16 mouse cellular contexts compared by ENCODE assay signal in the genomic region with DNA sequence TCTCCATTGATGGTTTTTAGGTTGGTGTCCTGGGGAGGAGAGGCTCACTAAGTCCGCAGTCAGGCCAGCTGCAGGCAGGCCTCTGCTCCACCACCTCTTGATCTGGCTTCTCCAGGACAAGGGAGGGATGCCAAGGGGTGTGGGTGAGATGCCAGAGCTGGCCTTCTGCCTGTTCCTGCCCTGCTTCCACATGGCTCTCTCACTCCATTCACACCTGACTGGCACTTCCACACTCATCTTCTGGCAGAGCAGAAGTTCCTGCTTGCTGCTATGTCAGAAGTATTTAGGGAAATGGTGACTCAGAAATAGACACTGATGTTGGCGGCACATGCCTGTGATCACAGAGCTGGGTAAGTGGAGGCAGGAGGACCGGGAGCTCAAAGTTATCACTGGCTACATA. TPM values are rescaled to one million over a fixed set of nuclear protein-coding genes. Genes with fewer than 3 reads are reported as not detected.
DNase-seq lines count a peak whose midpoint lies in the region; ATAC-seq lines count a peak whose summit lies in the region.
"Had no signal": no experiment of that assay in that cellular context is flagged by ENCODE, and none has a peak within 500 bp of the region (broad histone marks: within the 10 kb centered on the region; RNA-seq: fewer than 3 reads in every experiment).

No protein-coding gene starts in this region.

- no peak overlapping the region for H3K4me3 ChIP-seq in heart, embryonic 10.5 days
- H3K4me3 ChIP-seq: embryonic facial prominence, embryonic 15.5 days; heart, embryonic 13.5 days; hindbrain, embryonic 15.5 days; myocyte; stomach, embryonic 15.5 days had no signal

- 80% methylated on average over 3 of the region's 3 CpGs for WGBS in heart, embryonic 10.5 days

- DNase-seq in heart, postnatal 10 days, result peak; percentile 22 to 30
- no peak for DNase-seq in heart, embryonic 10.5 days (ENCODE audit: low spot score)
- peak; percentile 61 for DNase-seq in MN1 (ENCODE audit: low spot score)
- DNase-seq in cerebellum, postnatal 36 days, result peak; percentile 84 to 85
- no peak for DNase-seq in embryo, embryonic 10.5 days (ENCODE audit: low spot score)
- no peak for DNase-seq in gastrocnemius, postnatal 4 days (ENCODE audit: low spot score in 2 of 2)
- DNase-seq: gastrocnemius, postnatal 14 days; lung, adult 2 months; thymus, postnatal 36 days had no signal

- intact Hi-C loops in heart, postnatal 10 days (cut with DNase I), result no loop called here

- peaks cover 52% of the 10 kb centered on the region for H3K27me3 ChIP-seq in heart, embryonic 10.5 days (ENCODE audit: insufficient read depth, poor library complexity, severe bottlenecking)
- H3K27me3 ChIP-seq: embryonic facial prominence, embryonic 15.5 days; hindbrain, embryonic 15.5 days; stomach, embryonic 15.5 days had no signal

- ATAC-seq in cerebellum, adult (ENCODE audit: insufficient number of reproducible peaks, low FRiP score, low TSS enrichment), result peak; percentile 56; the same call in 1 of the 2 replicates

- H3K9me3 ChIP-seq in heart, embryonic 10.5 days, result no peaks in the 10 kb centered on the region
- H3K9me3 ChIP-seq: embryonic facial prominence, embryonic 15.5 days; heart, embryonic 13.5 days; hindbrain, embryonic 15.5 days; stomach, embryonic 15.5 days had no signal

- no peaks in the 10 kb centered on the region for H3K36me3 ChIP-seq in heart, embryonic 10.5 days
- H3K36me3 ChIP-seq: embryonic facial prominence, embryonic 15.5 days; heart, embryonic 13.5 days; hindbrain, embryonic 15.5 days; stomach, embryonic 15.5 days had no signal

- H3K4me1 ChIP-seq in heart, embryonic 10.5 days, result peaks cover 45% of the 10 kb centered on the region

- H3K27ac ChIP-seq in heart, embryonic 10.5 days, result no peak overlapping the region
- H3K27ac ChIP-seq: embryonic facial prominence, embryonic 15.5 days; heart, embryonic 13.5 days; hindbrain, embryonic 15.5 days; stomach, embryonic 15.5 days had no signal

RNA-seq across cellular contexts. Expression of a gene that starts 4.0 kb away (rescaled TPM):
- under 1 TPM; 0.12 to 0.20 TPM for total RNA-seq in heart, postnatal 10 days (2021)
- 2.7 and 16.3 TPM in 2 replicates for polyA plus RNA-seq in heart, embryonic 10.5 days (2016; fragmentation: Nextera tagmentation; extraction: Ambion mirVana)
- 1 to 10 TPM in 1 of 2 experiments, under 1 TPM in 1; 0.74 to 1.1 TPM for total RNA-seq in gastrocnemius, postnatal 4 days (2021)
- total RNA-seq: megakaryocyte progenitor cell, adult 5-6 weeks had no signal

RNA-seq across cellular contexts. Expression of a gene that starts 51.1 kb away (rescaled TPM):
- not detected for total RNA-seq in heart, postnatal 10 days (2021)
- polyA plus RNA-seq in heart, embryonic 10.5 days (2016; fragmentation: Nextera tagmentation; extraction: Ambion mirVana), result 0.07 TPM in 1 of 2 replicates, not detected in the other
- total RNA-seq in gastrocnemius, postnatal 4 days (2021), result not detected
- total RNA-seq: gastrocnemius, postnatal 14 days; megakaryocyte progenitor cell, adult 5-6 weeks had no signal
- polyA plus RNA-seq: myocyte had no signal

Comparison
In these comparisons a context has a peak if more than half of its experiments do, and no peak if none do; other contexts are left out.
1. DNase-seq: peak in heart, postnatal 10 days (2 of 2), MN1 (single experiment) and cerebellum, postnatal 36 days (2 of 2); none in heart, embryonic 10.5 days (single experiment), embryo, embryonic 10.5 days (single experiment) and gastrocnemius, postnatal 4 days (0 of 2).